Mouse (Mus musculus): ENCODE results near the gene Dera.

Dera gene

GRCm38 (mm10) chr6:137887258-137887657 is 132.9 kb downstream of the Dera start:
- no peak for DNase-seq (ENCODE audit: low spot score)

GRCm38 (mm10) chr6:137897671-137898070 is 143.3 kb downstream of the Dera start:
- no peak for DNase-seq (ENCODE audit: low spot score)

GRCm38 (mm10) chr6:137901255-137901654 is 146.9 kb downstream of the Dera start:
- no peak for DNase-seq (ENCODE audit: low spot score)

All from c-Kit-positive CD71-positive TER-119-positive erythroid progenitor cells, embryonic 14.5 days (primary cell).